Mouse (Mus musculus) T-helper 17 cell (primary cell): ENCODE results near the gene Gm45808.

Source experiments
- in situ Hi-C, 2 experiments: fragments of 300-600 bp; cut with MboI, MseI; formaldehyde crosslinking; loops; 1 replicate in 1 of 2; 2 replicates in 1 of 2; pipeline ENCODE4 v1.15.1; 2025; ENCODE audit warnings: high pct_unique_total_duplicates in 2 of 2

The Gm45808 gene

DNA sequence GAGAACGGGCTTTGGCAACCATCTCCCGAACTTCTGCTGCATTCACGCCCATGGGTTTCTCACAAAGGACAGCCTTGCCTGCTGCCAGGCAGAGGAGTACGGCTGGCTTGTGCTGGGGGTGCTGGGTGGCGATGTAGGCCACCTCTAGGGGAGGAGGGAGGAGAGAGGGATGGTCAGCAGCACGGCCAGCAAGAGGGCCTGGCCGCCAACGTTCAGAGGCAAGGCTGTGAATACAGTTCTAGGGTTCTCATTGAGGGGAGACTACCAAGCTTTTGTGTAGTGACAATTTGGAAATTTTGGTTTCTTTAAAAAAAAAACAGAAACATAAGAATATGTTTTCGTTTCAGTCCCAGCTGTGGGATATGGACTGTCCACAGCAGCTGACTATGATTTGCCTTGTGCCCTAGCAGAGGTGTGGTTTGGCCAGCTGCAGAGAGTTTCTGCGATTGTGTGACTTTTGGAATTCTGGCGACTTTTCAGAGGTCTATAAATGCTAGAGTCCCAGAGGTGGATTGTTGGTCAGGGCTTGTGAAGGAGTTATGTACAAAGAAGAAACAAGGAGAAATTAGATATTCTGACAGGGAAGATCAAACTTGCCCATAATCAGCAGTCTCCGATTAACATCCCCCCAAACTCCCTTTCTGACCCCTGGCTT, at the start of gene Gm45808:
Gm45808 (minus strand) TSS at position 51 of the 655 bp plus-strand sequence.
- in situ Hi-C loops, result no loop called here

DNA sequence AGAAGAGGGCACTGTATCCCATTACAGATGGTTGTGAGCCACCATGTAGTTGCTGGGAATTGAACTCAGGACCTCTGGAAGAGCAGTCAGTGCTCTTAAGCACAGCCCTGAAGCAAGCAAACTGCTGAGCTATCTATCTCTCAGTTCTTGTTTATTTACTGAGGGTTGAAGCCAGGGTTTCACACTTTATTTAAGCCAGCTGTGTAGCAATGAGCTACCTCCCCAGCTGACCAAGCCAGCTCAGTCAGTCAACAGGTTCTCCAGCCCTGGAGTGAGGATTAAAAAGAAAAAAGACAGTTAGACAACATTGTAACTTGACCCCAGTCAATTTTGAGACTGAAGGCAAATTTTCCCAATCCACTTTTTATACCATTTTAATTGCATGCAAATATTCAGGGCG, 49.1 kb upstream of the Gm45808 start:
- in situ Hi-C loops, result no loop called here

- in situ Hi-C loops, result no loop called here
Measured at GRCm38 (mm10) chr7:45530643-45531042, 44.0 kb upstream of the Gm45808 start.

DNA sequence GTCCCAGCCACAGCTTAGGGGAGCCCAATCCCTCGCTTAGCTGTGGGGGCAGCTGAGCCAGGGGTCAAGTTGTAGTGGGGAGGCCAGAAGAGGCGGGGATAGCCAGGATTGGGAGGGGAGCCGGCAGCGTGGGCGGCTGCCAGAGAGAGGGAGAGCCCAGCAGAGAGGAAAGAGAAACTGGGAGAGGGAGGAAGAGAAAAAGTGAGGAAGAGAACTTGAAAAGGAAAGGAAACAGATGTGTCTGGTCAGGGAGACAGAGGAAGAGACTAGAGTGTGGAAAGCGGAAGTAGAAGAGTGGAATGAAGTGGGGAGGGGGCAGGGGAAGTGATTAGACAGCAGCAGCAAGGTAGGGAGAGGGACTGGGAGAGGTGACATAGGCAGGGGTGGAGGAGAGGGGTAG, 42.9 kb upstream of the Gm45808 start:
- in situ Hi-C loops, result loop anchor here in 1 of 2 experiments (10.0 kb wide), 1 partner anchor 675 kb away; the partner anchor contains the start of gene Pnkp

- in situ Hi-C loops, result loop anchor here in 1 of 2 experiments (10.0 kb wide), 1 partner anchor 672 kb away; the partner anchor contains the start of gene Pnkp
Measured at GRCm38 (mm10) chr7:45527169-45527568, 40.6 kb upstream of the Gm45808 start.

GRCm38 (mm10) chr7:45526474-45527120, 40.0 kb upstream of the Gm45808 start:
- in situ Hi-C loops, result loop anchor here in 1 of 2 experiments (10.0 kb wide), 1 partner anchor 672 kb away; the partner anchor contains the start of gene Pnkp

DNA sequence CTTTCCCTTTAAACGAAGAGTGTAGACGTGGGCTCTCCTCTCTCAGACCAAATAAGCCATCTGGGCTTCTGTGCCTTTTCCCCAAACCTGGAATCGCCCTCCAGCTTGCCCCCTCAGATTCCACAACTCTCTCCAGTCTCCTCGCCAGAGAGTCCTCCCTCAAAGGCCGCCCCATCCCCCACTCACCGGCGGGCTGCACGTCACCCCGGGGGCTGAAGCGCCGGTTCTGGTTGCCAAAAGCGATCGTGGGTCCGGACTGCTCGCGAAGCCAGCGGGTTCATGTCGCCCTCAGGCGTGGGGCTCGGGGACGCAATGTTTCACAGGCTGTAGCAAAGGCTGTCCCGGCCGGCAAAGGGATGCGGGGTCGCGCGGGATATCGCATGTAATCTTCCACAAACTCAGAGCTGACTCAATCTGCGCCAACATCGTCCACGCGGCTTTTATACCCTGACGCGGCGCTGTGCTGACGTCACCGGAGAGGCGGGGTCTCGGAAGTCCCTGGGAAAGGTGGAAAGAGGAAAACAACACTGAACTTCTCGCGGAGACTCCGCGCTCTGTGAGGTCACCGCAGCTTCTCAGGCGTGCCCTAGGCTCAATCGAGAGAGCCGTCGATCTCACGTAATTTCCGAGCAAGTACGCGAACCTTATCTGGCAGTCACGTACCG, 39.3 kb upstream of the Gm45808 start, which contains the start of the genes Ppp1r15a and Plekha4:
Ppp1r15a (minus strand) TSS at position 460 of the 665 bp plus-strand sequence.
Plekha4 (plus strand) TSS at position 522 of the 665 bp plus-strand sequence.
- in situ Hi-C loops, result loop anchor here in 1 of 2 experiments (10.0 kb wide), 1 partner anchor 671 kb away; the partner anchor contains the start of gene Pnkp

DNA sequence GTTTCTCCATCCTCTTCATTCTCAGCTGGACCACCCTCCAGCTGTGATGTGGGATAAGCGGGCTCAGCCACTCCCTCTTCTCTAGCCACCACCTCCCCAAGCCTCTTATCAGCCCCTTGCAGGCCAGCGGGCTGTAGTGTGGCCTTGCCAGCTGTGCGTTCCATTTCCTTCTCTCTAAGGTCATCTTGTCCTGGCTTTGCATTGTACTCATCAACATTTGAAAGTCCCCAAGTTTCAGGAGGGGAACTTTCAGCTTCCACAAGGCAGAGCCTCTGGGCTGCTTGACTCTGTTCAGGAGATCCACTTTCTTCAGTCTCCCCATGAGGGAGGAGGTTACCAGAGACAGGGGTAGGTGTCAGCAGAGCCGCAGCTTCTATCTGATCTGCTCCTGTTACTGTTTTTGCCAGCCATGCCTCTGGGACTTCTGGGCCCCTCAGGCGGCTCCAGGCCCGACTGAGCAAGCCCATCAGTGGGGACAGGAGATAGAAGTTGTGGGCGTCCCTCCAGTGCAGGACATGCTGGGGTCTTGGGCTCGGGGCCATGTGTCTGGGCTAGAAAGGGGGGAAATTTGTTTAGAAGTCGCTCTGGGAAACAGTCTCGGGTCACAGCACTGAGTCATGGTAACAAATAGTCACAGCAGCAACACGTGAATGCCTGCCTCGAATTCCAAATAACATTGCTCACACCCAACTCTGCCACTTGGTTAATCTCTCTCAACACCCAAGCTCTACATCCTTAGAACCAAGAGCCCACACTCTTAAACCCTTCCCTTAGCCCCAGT, 38.4 kb upstream of the Gm45808 start:
- in situ Hi-C loops, result loop anchor here in 1 of 2 experiments (10.0 kb wide), 1 partner anchor 670 kb away; the partner anchor contains the start of gene Pnkp

GRCm38 (mm10) chr7:45523678-45524170, 37.1 kb upstream of the Gm45808 start:
- in situ Hi-C loops, result loop anchor here in 1 of 2 experiments (10.0 kb wide), 1 partner anchor 669 kb away; the partner anchor contains the start of gene Pnkp

GRCm38 (mm10) chr7:45522957-45523676, 36.5 kb upstream of the Gm45808 start:
- in situ Hi-C loops, result loop anchor here in 1 of 2 experiments (10.0 kb wide), 1 partner anchor 668 kb away; the partner anchor contains the start of gene Pnkp

- in situ Hi-C loops, result loop anchor here in 1 of 2 experiments (10.0 kb wide), 1 partner anchor 667 kb away; the partner anchor contains the start of gene Pnkp
Measured at GRCm38 (mm10) chr7:45522194-45522752, 35.7 kb upstream of the Gm45808 start.

DNA sequence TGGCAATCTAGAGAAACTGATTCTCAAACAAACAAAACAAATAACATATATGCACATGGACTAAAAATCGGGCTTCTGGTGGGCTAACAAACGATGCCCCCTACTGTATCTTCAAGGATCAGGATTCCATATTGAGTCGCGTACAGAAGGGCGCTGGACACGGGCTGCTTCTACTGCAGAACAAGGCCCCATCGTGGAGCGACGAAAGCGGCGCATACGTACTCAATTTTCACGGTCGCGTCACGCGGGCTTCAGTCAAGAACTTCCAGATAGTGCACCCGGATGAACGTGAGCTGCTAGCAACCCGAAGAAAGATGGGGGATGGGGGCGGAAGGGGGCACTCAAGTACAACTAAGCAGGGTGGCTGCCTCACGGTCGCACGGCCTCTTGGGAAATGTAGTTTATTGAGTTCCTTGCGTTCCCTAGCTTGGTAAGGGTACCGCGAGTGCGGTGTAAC, 35.1 kb upstream of the Gm45808 start:
- in situ Hi-C loops, result loop anchor here in 1 of 2 experiments (10.0 kb wide), 1 partner anchor 667 kb away; the partner anchor contains the start of gene Pnkp

GRCm38 (mm10) chr7:45520605-45521004, 34.0 kb upstream of the Gm45808 start:
- in situ Hi-C loops, result loop anchor here in 1 of 2 experiments (10.0 kb wide), 1 partner anchor 666 kb away; the partner anchor contains the start of gene Pnkp

DNA sequence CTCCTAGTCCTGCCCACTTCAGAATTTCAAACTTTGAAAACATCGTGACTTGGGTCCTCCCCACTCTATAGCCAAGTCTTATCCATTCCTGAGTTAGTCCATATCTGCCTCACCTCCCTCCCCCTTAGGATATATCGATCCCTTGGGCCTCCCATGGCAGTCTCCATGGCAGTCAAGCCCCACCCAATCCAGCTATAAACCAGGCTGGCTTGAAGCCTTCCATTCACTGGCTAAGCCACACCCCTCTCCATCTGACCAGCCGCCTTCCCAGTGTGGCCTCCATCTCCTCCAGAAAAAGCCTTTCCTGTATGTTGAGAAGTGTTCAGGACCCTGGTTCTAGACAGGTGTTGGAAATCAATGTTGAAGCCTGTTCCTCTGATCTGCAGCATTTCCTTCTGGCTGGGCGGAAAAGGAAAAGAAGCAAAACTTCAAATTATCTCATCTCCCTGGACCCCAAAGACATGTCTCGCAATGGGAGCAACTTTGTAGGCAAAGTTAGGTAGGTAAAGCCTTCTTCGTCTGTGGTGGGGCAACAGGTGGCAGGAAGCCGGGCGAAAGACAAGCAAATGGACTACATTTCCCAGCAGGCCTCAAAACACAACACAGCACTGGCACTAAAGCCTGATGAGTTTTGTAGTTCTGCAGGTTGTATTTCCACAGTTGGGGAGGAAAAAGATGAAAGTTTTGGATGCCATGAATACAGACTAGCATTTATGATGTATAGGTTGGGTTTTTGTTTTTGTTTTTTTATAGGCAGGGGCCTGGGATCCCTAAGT, 32.9 kb upstream of the Gm45808 start:
- in situ Hi-C loops, result loop anchor here (5.0 to 10.0 kb wide), 2 partner anchors 665 to 1328 kb away; partner anchors contain the start of gene Pnkp (in 1 of the 2)

DNA sequence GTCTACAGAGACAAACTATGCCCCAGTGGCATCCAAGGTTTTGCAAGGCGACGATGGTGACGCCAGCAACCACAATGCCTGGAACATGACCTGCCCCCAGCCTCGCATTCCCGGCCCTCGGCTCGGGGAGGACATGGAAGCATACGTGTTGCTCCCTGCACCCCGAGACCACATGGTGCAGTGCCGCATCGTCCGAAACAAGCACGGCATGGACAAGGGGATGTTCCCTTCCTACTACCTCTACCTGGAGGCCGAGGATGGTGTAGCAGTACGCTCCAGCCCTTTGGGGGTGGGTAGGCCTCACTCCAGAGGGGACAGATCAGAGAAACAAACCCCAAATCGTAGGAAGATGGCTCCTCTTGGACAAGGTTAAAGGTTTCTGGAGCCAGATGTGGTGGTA, 32.0 kb upstream of the Gm45808 start:
- in situ Hi-C loops, result loop anchor here in 1 of 2 experiments (5.0 kb wide), 1 partner anchor 1329 kb away; no protein-coding TSS in a partner anchor

GRCm38 (mm10) chr7:45516846-45517245, 30.2 kb upstream of the Gm45808 start:
- in situ Hi-C loops, result loop anchor here in 1 of 2 experiments (5.0 kb wide), 1 partner anchor 1330 kb away; no protein-coding TSS in a partner anchor

DNA sequence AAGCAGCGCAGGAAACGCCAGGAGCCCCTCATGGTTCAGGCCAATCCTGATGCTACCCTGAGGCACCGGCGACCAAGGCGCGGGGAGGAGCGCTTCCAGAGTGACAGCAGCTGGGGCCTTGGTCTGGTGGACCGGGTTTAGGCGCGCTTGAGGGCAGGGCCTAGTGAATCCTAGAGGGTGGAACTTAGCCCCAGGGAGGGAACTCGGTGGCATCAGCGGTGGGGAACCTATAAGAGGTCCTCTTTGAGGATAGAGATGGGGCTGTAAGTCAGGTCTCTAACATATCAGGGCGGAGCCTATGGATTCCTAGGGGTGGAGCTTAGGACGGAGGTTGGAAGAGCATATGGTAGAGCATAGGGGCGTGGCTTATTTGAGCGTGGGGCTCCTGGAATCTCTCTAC, 28.8 kb upstream of the Gm45808 start:
- in situ Hi-C loops, result loop anchor here in 1 of 2 experiments (5.0 kb wide), 1 partner anchor 1332 kb away; no protein-coding TSS in a partner anchor

GRCm38 (mm10) chr7:45514411-45514810, 27.8 kb upstream of the Gm45808 start:
- in situ Hi-C loops, result no loop called here
